8 mouse cellular contexts compared by ENCODE assay signal in the genomic region with DNA sequence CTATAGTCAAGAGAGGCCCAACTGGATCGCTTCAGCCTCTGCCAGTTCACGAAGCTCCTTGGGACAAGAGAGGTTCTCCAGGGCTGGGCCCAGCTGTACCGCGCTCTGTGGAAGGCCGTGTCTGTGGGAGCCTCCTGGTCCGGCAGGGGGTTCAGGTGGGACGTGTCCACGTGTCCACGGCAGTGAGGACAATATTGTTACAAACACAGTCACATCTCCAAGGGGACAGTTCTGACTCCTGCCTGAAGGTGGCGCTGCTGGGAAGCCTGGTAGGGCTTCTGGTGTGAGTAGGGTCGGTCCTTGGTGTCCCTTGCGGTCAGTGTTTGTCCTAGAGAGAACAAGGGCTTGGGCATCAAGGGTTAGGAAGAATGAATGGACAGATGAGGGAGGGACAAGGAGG. TPM values are rescaled to one million over a fixed set of nuclear protein-coding genes. Genes with fewer than 3 reads are reported as not detected.
A peak's percentile ranks its signal among the peaks of the same experiment; 100 is the strongest.
DNase-seq lines count a peak whose midpoint lies in the region; ATAC-seq and TF ChIP-seq lines count a peak whose summit lies in the region.
"Had no signal": no experiment of that assay in that cellular context is flagged by ENCODE, and none has a peak within 500 bp of the region (broad histone marks: within the 10 kb centered on the region; RNA-seq: fewer than 3 reads in every experiment).

No protein-coding gene starts in this region.

- TF ChIP-seq EP300 in MEL (IDR thresholded peaks at IDR 0.05; ENCODE audit: low read depth in 1 of 2, low read length in 2 of 2), result no peak

- H3K27me3 ChIP-seq in kidney, adult 2 months (replicated peaks; ENCODE audit: control insufficient read depth, insufficient read depth, low read length), result no peaks in the 10 kb centered on the region
- no peaks in the 10 kb centered on the region for H3K27me3 ChIP-seq in MEL (ENCODE audit: control insufficient read depth in 1 of 2, insufficient read depth in 2 of 2, low read length in 2 of 2)
- H3K27me3 ChIP-seq: neural tube, embryonic 12.5 days had no signal

- 90% methylated on average over 12 of the region's 12 CpGs for WGBS in kidney, adult 2 months

- no peaks in the 10 kb centered on the region for H3K36me3 ChIP-seq in kidney, adult 2 months (ENCODE audit: control insufficient read depth, insufficient read depth, low read length)
- 0 out of 4 replicates have a peak, but pooled peaks cover 0 to 2% of the 10 kb centered on the region in 2 experiments for H3K36me3 ChIP-seq in MEL (ENCODE audit: control insufficient read depth in 1 of 2, insufficient read depth in 2 of 2, low read length in 2 of 2)

- ATAC-seq in frontal cortex, adult (ENCODE audit: low TSS enrichment), result no peak

- H3K9me3 ChIP-seq in MEL (replicated peaks; ENCODE audit: insufficient read depth, low read length), result no peaks in the 10 kb centered on the region
- H3K9me3 ChIP-seq: neural tube, embryonic 12.5 days had no signal

- no peak overlapping the region for H3K9ac ChIP-seq in MEL (ENCODE audit: control insufficient read depth, low read depth, low read length, poor library complexity, severe bottlenecking)
- H3K9ac ChIP-seq: neural tube, embryonic 12.5 days had no signal

- H3K27ac ChIP-seq in kidney, adult 2 months (ENCODE audit: insufficient read depth, low read depth, low read length), result no peak overlapping the region
- H3K27ac ChIP-seq in MEL (ENCODE audit: control insufficient read depth, low read depth, low read length), result no peak overlapping the region
- H3K27ac ChIP-seq: neural tube, embryonic 12.5 days had no signal

- no peak overlapping the region for H3K4me3 ChIP-seq in kidney, adult 2 months (ENCODE audit: insufficient read depth, low read depth, low read length)
- H3K4me3 ChIP-seq in MEL (ENCODE audit: control insufficient read depth in 1 of 2, insufficient read depth in 1 of 2, low read depth in 2 of 2, low read length in 2 of 2), result no peak overlapping the region
- H3K4me3 ChIP-seq: neural tube, embryonic 12.5 days had no signal

- peak; percentile 1 for TF ChIP-seq RAD21 in MEL (IDR thresholded peaks at IDR 0.05; ENCODE audit: low read depth, low read length)

- TF ChIP-seq POLR2A in kidney, adult 2 months (IDR thresholded peaks at IDR 0.05; ENCODE audit: low read depth, low read length), result no peak
- no peak for TF ChIP-seq POLR2A in MEL (IDR thresholded peaks at IDR 0.05; ENCODE audit: control insufficient read depth in 1 of 2, insufficient read depth in 1 of 2, low read depth in 1 of 2, low read length in 2 of 2, poor library complexity in 1 of 2)

- H3K79me2 ChIP-seq in MEL (ENCODE audit: control insufficient read depth, insufficient read depth, low read length, poor library complexity), result no peaks in the 10 kb centered on the region

- DNase-seq in kidney, adult 2 months, result no peak
- DNase-seq in kidney, postnatal 14 days, result no peak
- DNase-seq in CD4-positive helper T cell, adult 2 months (ENCODE audit: low read depth, low spot score), result peak; percentile 42
- peak; percentile 47 for DNase-seq in MEL (ENCODE audit: low read depth, low spot score)
- peak; percentile 50 to 54 for DNase-seq in lung, postnatal 4 days
- DNase-seq in urinary bladder, adult 2 months (ENCODE audit: low spot score), result no peak

- TF ChIP-seq CTCF in kidney, adult 2 months (conservative IDR thresholded peaks at IDR 0.05; ENCODE audit: insufficient read depth, insufficient read length, low read depth, low read length), result peak; percentile 45
- TF ChIP-seq CTCF in MEL (IDR thresholded peaks at IDR 0.05 in 2 of 3, conservative IDR thresholded peaks at IDR 0.05 in 1 of 3; ENCODE audit: control insufficient read depth in 1 of 3, insufficient read depth in 1 of 3, low read depth in 2 of 3, low read length in 3 of 3, poor library complexity in 1 of 3, severe bottlenecking in 1 of 3), result peak; percentile 71 to 86 (median 72)

- H3K4me1 ChIP-seq in kidney, adult 2 months (ENCODE audit: control insufficient read depth, insufficient read depth, low read length), result no peaks in the 10 kb centered on the region; the same call in 1 of the 2 replicates
- peaks cover 0 to 6% of the 10 kb centered on the region in 2 experiments; a peak in 1 of 4 replicates for H3K4me1 ChIP-seq in MEL (ENCODE audit: control insufficient read depth in 1 of 2, insufficient read depth in 2 of 2, low read length in 2 of 2)

TF ChIP-seq in MEL, 35 proteins besides CTCF, POLR2A, EP300 and RAD21:
- TF ChIP-seq SMC3 (IDR thresholded peaks at IDR 0.05; ENCODE audit: low read depth, low read length) (peak; percentile 25), GATA1 (IDR thresholded peaks at IDR 0.05; ENCODE audit: low read depth, low read length) (no peak)
TF ChIP-seq in MEL: peak in this region for 1.

RNA-seq across cellular contexts. Expression of a gene that starts 33.9 kb away (rescaled TPM):
- polyA plus RNA-seq in kidney, adult 2 months (2012; rRNA removed), result 22.4 and 24.0 TPM in 2 replicates
- total RNA-seq in MEL (2012; rRNA removed), result 15.2 and 17.5 TPM in 2 replicates
- 10 to 100 TPM in 1 of 2 experiments, not detected in 1; 54.7 TPM for polyA plus RNA-seq in MEL (2012; ENCODE audit: insufficient read depth in 1 of 2, insufficient read length in 2 of 2, low read depth in 1 of 2, low replicate concordance in 2 of 2, missing spikeins in 1 of 2)
- 27.1 and 31.5 TPM in 2 replicates for polyA plus RNA-seq in urinary bladder, adult 2 months (2012; rRNA removed)

Comparison
In these comparisons a context has a peak if more than half of its experiments do, and no peak if none do; other contexts are left out.
1. DNase-seq: peak in CD4-positive helper T cell, adult 2 months (single experiment), MEL (single experiment) and lung, postnatal 4 days (2 of 2); none in kidney, adult 2 months (single experiment), kidney, postnatal 14 days (single experiment) and urinary bladder, adult 2 months (single experiment).